Mouse (Mus musculus): ENCODE results near the gene Gm20388. TPM values are rescaled to one million over a fixed set of nuclear protein-coding genes. Genes with fewer than 3 reads are reported as not detected.
"Not testable (repeated sequence)": the region's sequence is repeated elsewhere in the genome, so short reads cannot be mapped to it uniquely, and the experiment has no call there.

Gm20388 gene
- polyA plus RNA-seq, 1 experiment from 2014 or later, result 1.4 TPM

DNA sequence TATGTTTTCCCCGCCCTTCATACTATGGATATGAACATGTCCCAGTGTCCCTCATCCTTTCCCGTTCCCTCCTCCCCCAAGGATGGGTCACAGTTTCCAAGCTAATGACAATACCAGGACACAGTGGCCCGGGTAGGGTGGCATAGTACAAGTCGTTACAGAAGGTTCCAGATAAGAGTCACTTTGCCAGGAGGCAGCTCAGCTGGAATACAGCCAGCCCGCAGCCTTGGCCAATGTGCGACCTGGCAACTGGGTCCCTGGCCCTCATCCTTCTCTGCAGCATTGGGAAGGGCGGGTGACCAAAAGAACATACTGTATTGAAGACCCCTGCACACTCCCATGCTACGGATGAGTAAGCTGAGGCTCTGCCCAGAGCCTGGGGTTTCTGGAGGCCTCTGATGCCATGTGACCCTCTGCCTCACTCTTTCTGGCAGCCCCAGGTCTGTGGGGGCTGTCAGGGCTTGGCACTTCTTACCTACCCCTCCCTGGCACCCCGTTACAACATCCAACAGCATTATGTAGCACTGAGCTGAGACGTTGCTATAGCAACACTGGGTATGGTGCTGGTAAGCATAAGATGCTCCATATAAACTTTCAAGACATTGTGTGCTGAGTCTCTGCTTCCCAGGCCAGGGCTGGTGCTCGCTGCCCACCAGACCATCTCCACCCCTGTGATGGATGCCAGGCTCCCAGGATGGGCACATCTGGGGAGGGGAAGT is 418.5 kb downstream of the Gm20388 start:
- no peak overlapping the region for H3K4me2 ChIP-seq (ENCODE audit: low read depth, low read length)
- H3K36me3 ChIP-seq (ENCODE audit: control insufficient read depth, insufficient read depth), result no peaks in the 10 kb centered on the region
- H3K4me3 ChIP-seq (ENCODE audit: low read depth, low read length), result no peak overlapping the region
- no peak for ATAC-seq (ENCODE audit: low read depth)
- H3K27ac ChIP-seq (ENCODE audit: low read length), result no peak overlapping the region
- H3K9me3 ChIP-seq (replicated peaks; ENCODE audit: control insufficient read depth, low read length), result no peaks in the 10 kb centered on the region
- H3K9ac ChIP-seq (ENCODE audit: low read depth, low read length), result no peak overlapping the region
- 60% methylated on average over 11 of the region's 11 CpGs for WGBS (ENCODE audit: insufficient replicate concordance)
- peaks cover 33% of the 10 kb centered on the region for H3K4me1 ChIP-seq (ENCODE audit: control insufficient read depth, low read depth, low read length)
- no peaks in the 10 kb centered on the region for H3K27me3 ChIP-seq (ENCODE audit: control insufficient read depth, insufficient read depth, low read depth, low read length)

DNA sequence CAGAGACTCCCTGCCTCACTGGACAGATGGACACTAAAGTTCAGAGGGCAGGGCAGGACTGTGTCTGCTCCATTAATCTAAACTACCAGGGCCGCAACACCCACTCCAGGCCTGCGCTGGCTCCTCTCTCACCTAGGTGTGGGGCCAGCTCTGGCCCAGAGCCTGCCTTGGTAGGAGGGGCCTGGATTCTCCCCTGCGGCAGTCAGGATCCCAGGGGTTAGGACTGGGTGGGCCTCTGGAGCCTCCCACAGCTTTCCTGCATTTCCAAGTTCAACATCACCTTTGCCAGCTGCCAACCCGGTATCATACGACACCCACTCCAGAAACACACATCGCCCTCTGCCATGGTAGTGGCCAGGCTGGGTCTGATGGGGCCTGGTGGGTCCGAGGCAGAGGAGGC is 420.4 kb downstream of the Gm20388 start:
- WGBS (ENCODE audit: insufficient replicate concordance), result 83% methylated on average over 7 of the region's 7 CpGs
- no peaks in the 10 kb centered on the region; the same call in 1 of the 2 replicates for H3K27me3 ChIP-seq (ENCODE audit: control insufficient read depth, insufficient read depth, low read depth, low read length)
- H3K4me1 ChIP-seq (ENCODE audit: control insufficient read depth, low read depth, low read length), result peaks cover 32% of the 10 kb centered on the region
- no peak overlapping the region for H3K27ac ChIP-seq (ENCODE audit: low read length)
- H3K4me3 ChIP-seq (ENCODE audit: low read depth, low read length), result no peak overlapping the region
- no peak for ATAC-seq (ENCODE audit: low read depth)
- H3K4me2 ChIP-seq (ENCODE audit: low read depth, low read length), result no peak overlapping the region
- no peaks in the 10 kb centered on the region for H3K36me3 ChIP-seq (ENCODE audit: control insufficient read depth, insufficient read depth)
- no peaks in the 10 kb centered on the region for H3K9me3 ChIP-seq (replicated peaks; ENCODE audit: control insufficient read depth, low read length)
- H3K9ac ChIP-seq (ENCODE audit: low read depth, low read length), result no peak overlapping the region

DNA sequence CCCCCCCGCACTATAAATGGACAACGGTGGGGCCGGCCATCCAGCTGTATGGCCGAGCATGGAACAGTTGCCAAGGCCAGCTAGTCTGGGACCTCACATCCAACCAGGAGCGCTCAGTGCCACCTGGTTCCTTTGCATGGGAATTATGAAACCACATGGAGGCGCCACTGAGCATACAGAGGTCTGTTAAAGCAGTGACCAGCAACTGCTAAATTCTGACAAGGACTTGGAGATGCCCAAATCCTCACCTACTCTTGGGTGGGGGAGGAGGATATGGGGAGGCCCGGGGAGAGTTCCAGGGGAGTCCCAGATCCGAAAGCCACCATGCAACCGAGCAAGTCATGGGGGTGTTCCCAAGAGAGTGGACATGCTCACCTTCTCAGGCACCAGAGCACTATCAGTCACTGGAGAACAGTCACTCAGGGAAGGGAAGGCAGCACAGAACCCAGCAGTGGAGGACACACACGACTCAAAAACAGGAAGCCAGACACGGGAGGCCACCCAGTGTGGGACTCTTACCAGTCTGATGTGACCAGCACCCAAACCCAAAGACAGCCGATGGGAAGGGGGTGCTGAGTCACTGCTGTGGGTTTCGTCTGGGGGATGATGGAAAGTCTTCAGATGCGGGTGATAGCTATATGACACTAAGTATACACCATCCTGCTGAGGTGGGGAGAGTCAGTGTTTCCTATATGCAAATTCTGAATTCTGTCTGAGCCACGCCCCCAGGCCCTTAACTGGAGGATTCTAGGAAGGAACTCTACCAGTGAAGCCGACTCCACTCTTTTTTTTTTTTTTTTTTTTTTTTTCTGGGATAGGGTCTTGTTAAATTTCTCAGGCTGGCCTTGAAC is 422.0 kb downstream of the Gm20388 start:
- no peak overlapping the region for H3K4me3 ChIP-seq (ENCODE audit: low read depth, low read length)
- WGBS (ENCODE audit: insufficient replicate concordance), result 24% methylated on average over 16 of the region's 16 CpGs
- no peaks in the 10 kb centered on the region for H3K36me3 ChIP-seq (ENCODE audit: control insufficient read depth, insufficient read depth)
- H3K9ac ChIP-seq (ENCODE audit: low read depth, low read length), result no peak overlapping the region
- ATAC-seq (ENCODE audit: low read depth), result no peak; the same call in 1 of the 2 replicates
- H3K4me1 ChIP-seq (ENCODE audit: control insufficient read depth, low read depth, low read length), result peaks cover 35% of the 10 kb centered on the region
- no peak overlapping the region for H3K27ac ChIP-seq (ENCODE audit: low read length)
- no peaks in the 10 kb centered on the region for H3K9me3 ChIP-seq (replicated peaks; ENCODE audit: control insufficient read depth, low read length)
- H3K27me3 ChIP-seq (ENCODE audit: control insufficient read depth, insufficient read depth, low read depth, low read length), result no peaks in the 10 kb centered on the region; the same call in 1 of the 2 replicates
- no peak overlapping the region for H3K4me2 ChIP-seq (ENCODE audit: low read depth, low read length)

DNA sequence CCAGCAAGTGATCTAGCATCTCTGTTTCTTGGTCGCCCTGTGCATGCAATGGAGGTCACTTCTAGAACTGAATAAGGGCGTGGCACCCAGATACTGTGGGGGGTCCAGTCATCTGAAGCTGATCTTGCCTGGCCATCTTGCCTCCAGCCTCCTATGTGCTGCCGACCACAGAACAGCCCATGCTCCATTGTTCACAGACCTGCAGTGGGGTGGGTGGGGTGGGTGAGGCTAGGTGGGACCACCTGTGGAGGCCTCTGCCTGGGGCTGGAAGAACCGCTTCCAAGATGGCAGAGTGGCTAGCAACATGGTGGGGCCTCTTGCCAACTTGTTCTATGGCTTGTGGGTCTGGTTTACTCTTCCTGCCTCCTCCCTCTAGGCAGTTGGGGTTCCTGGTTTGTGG is 423.0 kb downstream of the Gm20388 start:
- no peaks in the 10 kb centered on the region for H3K36me3 ChIP-seq (ENCODE audit: control insufficient read depth, insufficient read depth)
- H3K4me2 ChIP-seq (ENCODE audit: low read depth, low read length), result no peak overlapping the region
- H3K4me3 ChIP-seq (ENCODE audit: low read depth, low read length), result no peak overlapping the region
- WGBS (ENCODE audit: insufficient replicate concordance), result 44% methylated on average over 4 of the region's 4 CpGs
- peaks cover 29% of the 10 kb centered on the region for H3K4me1 ChIP-seq (ENCODE audit: control insufficient read depth, low read depth, low read length)
- ATAC-seq (ENCODE audit: low read depth), result no peak
- H3K9ac ChIP-seq (ENCODE audit: low read depth, low read length), result no peak overlapping the region
- no peak overlapping the region for H3K27ac ChIP-seq (ENCODE audit: low read length)
- no peaks in the 10 kb centered on the region; the same call in 1 of the 2 replicates for H3K27me3 ChIP-seq (ENCODE audit: control insufficient read depth, insufficient read depth, low read depth, low read length)
- H3K9me3 ChIP-seq (replicated peaks; ENCODE audit: control insufficient read depth, low read length), result no peaks in the 10 kb centered on the region; the same call in 1 of the 2 replicates

DNA sequence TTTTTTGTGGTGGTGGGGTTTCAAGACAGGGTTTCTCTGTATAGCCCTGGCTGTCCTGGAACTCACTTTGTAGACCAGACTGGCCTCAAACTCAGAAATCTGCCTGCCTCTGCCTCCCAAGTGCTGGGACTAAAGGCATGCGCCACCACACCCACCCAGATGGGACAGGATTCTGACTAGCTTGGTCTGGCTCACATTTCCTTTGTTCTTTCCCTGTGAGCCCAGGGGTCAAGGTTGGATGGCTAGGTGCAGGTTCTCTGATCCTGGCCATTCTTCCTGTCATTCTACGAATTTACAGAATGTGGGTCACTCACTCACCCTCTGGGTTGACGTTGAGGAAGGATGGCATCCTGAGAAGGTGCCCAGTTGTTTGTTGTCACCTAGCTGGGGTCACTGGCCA is 423.6 kb downstream of the Gm20388 start:
- H3K36me3 ChIP-seq (ENCODE audit: control insufficient read depth, insufficient read depth); H3K4me2 ChIP-seq (ENCODE audit: low read depth, low read length); H3K9ac ChIP-seq (ENCODE audit: low read depth, low read length); ATAC-seq (ENCODE audit: low read depth); H3K27ac ChIP-seq (ENCODE audit: low read length); H3K27me3 ChIP-seq (ENCODE audit: control insufficient read depth, insufficient read depth, low read depth, low read length); H3K9me3 ChIP-seq (replicated peaks; ENCODE audit: control insufficient read depth, low read length); H3K4me3 ChIP-seq (ENCODE audit: low read depth, low read length): not testable (repeated sequence)
- peaks cover 23% of the 10 kb centered on the region for H3K4me1 ChIP-seq (ENCODE audit: control insufficient read depth, low read depth, low read length)
- WGBS (ENCODE audit: insufficient replicate concordance), result 48% methylated on average over 3 of the region's 3 CpGs

DNA sequence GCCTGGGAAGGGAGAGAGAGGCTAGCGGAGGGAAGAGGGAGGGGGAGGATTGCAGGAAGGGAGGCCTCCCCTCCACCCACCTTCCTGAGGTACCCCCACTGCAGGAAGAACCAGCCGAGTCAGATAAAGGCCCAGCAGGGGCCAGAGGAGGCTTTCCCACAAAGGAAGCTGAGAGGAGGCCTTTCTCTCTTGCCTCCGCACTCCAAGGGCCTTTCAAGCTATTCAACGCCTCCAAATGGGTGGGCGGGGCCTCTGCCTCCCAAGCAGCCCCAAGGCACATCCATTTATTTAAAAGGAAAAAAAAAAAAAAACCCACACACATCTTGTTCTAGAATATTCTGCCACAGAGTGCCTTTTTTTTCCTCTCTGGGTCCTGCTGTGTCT is 424.2 kb downstream of the Gm20388 start:
- 13% methylated on average over 5 of the region's 5 CpGs for WGBS (ENCODE audit: insufficient replicate concordance)
- no peak for ATAC-seq (ENCODE audit: low read depth)
- no peaks in the 10 kb centered on the region for H3K36me3 ChIP-seq (ENCODE audit: control insufficient read depth, insufficient read depth)
- H3K4me1 ChIP-seq (ENCODE audit: control insufficient read depth, low read depth, low read length), result peaks cover 22% of the 10 kb centered on the region
- no peak overlapping the region for H3K4me3 ChIP-seq (ENCODE audit: low read depth, low read length)
- H3K9ac ChIP-seq (ENCODE audit: low read depth, low read length), result no peak overlapping the region
- no peaks in the 10 kb centered on the region; the same call in 1 of the 2 replicates for H3K27me3 ChIP-seq (ENCODE audit: control insufficient read depth, insufficient read depth, low read depth, low read length)
- H3K9me3 ChIP-seq (replicated peaks; ENCODE audit: control insufficient read depth, low read length), result no peaks in the 10 kb centered on the region; the same call in 1 of the 2 replicates
- peak overlapping the region; percentile 49; the same call in 1 of the 2 replicates for H3K4me2 ChIP-seq (ENCODE audit: low read depth, low read length)
- peak overlapping the region; percentile 34; the same call in 1 of the 2 replicates for H3K27ac ChIP-seq (ENCODE audit: low read length)

DNA sequence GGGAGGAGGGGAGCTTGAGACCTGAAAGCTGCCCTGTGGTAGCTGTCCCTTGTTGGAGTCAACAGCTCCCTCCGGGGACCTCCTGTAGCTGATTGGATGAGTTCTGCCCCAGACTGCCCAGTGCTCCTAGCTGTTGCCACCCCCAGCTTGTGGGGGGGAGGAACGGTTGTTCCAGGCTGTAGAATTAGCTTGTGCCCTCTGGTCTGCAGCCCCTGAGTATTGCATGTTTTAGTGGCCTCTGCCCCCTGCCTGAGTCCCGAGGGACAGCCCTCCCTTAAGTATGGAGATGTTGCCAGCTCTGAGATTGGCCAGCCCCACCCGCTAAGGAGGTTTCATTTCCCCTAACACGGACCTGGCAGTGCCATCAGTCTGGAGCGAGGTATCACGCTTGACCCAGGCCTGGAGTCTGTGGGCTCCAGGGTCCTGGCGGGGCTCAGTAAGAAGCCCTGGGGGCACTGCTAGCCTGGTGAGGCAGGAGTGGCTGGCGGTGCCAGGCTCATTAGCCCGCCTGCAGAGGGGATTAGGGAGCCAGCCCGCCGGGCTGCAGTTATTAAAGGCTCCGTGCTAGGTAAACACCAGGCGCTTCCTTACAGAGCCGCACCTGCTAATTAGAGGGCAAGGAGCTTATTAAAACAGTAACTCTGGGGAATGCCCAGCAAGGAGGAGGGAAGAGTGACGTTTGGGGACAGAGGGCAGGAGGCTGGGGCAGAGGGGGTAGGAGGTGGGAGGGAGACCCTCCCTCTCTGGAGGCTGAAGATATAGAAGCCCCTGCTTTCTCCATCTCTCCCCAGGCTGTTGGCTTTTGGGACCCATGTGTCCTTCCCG is 424.8 kb downstream of the Gm20388 start:
- no peaks in the 10 kb centered on the region for H3K36me3 ChIP-seq (ENCODE audit: control insufficient read depth, insufficient read depth)
- ATAC-seq (ENCODE audit: low read depth), result no peak
- peak overlapping the region; percentile 46 for H3K9ac ChIP-seq (ENCODE audit: low read depth, low read length)
- H3K4me1 ChIP-seq (ENCODE audit: control insufficient read depth, low read depth, low read length), result peaks cover 22% of the 10 kb centered on the region
- H3K4me3 ChIP-seq (ENCODE audit: low read depth, low read length), result peak overlapping the region; percentile 13
- H3K4me2 ChIP-seq (ENCODE audit: low read depth, low read length), result peak overlapping the region; percentile 49
- 5% methylated on average over 17 of the region's 17 CpGs for WGBS (ENCODE audit: insufficient replicate concordance)
- H3K9me3 ChIP-seq (replicated peaks; ENCODE audit: control insufficient read depth, low read length), result no peaks in the 10 kb centered on the region; the same call in 1 of the 2 replicates
- H3K27ac ChIP-seq (ENCODE audit: low read length), result peak overlapping the region; percentile 34
- no peaks in the 10 kb centered on the region; the same call in 1 of the 2 replicates for H3K27me3 ChIP-seq (ENCODE audit: control insufficient read depth, insufficient read depth, low read depth, low read length)

DNA sequence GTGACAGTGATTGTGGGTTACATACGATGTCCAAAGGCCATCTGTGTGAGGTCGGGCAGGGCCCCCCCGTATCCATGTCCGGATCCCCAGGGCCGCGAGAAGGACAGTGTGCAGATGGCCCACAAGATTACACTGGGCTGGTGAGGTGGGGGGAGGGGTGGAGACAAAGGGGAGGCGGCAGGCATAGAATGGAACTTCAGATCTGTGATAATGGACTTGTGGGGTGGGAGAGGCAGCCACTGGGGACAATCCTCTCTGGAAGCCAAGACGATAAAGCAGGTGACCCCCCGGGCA is 425.4 kb downstream of the Gm20388 start:
- Histone ChIP-seq H3K9ac (ENCODE audit: low read depth, low read length) (no peak overlapping the region; the same call in 1 of the 2 replicates), H3K27me3 (ENCODE audit: control insufficient read depth, insufficient read depth, low read depth, low read length) (no peaks in the 10 kb centered on the region; the same call in 1 of the 2 replicates), H3K27ac (ENCODE audit: low read length) (no peak overlapping the region), H3K4me2 (ENCODE audit: low read depth, low read length) (peak overlapping the region; percentile 49), H3K9me3 (replicated peaks; ENCODE audit: control insufficient read depth, low read length) (no peaks in the 10 kb centered on the region; the same call in 1 of the 2 replicates), H3K36me3 (ENCODE audit: control insufficient read depth, insufficient read depth) (no peaks in the 10 kb centered on the region), H3K4me3 (ENCODE audit: low read depth, low read length) (peak overlapping the region; percentile 13), H3K4me1 (ENCODE audit: control insufficient read depth, low read depth, low read length) (peaks cover 22% of the 10 kb centered on the region)
- WGBS (ENCODE audit: insufficient replicate concordance), result 2% methylated on average over 9 of the region's 9 CpGs
- peak; percentile 25 for ATAC-seq (ENCODE audit: low read depth)

Measured in liver, embryonic 16.5 days (tissue).